Mouse (Mus musculus) brain, embryonic 18.5 days (tissue): Measurements from ENCODE around the gene Meltf.
"Not testable (repeated sequence)": the region's sequence is repeated elsewhere in the genome, so short reads cannot be mapped to it uniquely, and the experiment has no call there.

Experiments
- DNase-seq: peaks from one replicate; pipeline ENCODE4 v3.0.0-alpha.2; 2012; ENCODE audit warnings: low read depth, low spot score

The Meltf gene

DNA sequence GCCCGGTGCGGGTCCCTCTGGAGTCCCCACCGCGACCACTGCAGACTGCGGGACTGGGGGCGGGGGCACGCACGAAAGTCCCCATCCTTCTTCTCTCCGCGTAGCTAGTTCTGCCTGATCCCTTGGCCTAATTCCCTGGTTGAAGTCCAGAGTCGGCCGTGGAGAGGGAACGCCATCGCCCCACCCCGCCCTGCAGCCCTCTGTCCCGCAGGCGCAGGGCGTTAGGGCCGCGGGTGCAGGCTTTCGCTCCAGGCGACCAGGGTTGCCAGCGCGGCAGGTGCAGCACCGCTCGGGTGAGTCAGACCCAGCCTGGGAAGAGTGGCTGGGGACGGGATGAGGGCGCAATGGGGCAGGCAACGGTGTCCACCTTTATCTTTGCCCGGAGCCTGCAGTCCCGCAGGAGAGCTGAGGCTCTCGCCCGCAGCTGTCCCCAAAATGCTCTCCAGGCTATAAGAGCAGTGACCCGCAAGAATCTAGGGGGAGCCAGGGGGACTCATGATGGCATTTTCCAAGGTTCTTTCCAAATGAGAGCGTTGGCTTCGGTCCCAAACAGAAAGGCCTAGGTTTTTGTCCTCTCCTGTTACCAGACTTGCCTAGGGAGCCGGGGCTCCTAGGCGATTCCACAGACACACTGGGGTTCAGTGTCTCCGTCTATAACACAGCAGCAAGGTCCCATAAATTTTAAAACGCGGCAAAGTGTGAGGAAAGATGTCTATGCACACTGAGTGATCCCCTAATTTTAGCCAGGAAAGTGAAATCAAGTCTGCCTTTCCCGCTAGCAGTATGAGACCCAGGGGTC, 55.3 kb downstream of the Meltf start, which contains the start of gene Pigz:
Pigz (plus strand) TSS at position 101 of the 799 bp plus-strand sequence.
- no peak for DNase-seq

DNA sequence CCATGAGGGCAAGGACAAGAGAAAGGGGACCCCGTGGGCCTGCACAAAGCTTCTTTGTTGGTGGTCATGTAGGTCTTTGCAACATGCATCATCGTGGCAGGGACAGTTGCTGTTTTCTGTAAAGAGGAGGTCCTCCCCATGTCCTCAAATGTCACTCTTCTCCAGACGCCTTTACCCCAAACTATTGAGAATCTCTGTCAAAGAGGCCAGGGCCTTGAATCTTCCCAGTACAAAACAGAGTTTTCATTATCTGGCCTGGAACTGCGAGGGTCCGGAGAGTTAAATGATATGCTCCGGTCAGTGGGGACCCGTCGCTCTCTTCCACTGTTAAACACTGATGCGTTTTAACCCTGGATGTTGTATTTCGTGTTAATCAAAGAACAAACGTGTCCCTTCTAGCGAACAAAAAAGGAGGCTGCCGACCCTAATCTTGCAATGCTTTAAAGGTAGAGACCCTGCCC, 56.0 kb downstream of the Meltf start:
- DNase-seq, result no peak

DNA sequence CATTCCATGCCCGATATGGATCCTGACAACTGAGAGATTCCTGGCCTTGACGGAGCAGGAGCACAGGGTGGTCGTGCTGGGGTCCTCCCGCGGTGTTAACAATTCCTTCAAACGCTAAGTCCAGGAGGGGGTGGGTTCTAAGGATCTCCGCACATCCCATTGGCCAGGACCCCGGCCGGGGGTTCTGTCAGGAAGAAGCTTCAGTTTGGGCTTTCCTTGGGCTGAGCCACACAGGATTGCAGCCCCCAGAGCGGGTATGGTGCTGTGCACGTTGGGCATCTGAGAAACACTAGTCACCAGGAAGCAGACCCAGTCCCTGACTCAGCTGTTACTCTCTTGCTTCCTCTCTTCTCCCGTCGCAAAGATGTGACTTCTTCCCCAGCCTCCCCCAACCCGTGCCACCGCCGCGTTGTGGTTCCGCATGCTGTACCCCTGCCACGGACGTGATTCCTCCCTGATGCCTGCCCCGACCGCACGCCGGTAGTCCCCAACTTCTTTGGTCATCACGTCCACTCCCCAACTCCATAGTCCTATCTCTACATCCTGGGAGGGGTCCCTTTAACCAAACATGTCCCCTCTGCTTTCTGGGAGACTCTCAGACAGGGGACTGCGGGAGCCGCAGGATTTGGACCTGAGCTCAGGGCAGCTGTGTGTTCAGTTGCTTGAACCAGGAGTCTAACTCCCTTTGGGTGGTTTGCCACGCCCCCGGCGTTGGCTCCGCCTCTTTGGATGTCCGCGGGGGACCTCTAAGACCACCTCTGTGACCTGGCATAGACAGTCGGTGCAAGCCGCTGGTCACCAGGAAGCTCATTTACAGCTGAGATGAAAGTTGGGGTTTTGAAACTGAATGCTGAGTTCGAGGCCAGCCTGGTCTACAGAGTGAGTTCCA, 56.7 kb downstream of the Meltf start:
- no peak for DNase-seq

DNA sequence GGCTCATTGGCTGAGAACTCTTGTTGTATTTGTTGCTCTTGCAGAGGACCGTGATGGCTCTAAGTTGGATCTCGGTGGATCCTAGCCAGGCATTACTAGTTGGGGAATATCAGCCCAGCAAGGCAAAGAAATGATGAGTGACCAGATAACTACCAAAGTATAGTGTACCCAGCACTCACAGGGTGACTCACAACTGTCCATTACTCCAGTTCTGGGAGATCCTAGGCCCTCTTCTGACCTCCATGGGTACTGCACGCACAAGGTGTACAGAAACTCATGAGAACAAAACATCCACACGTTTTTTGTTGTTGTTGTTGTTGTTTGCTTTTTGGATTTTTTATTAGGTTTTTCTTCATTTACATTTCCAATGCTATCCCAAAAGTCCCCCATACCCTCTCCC, 58.0 kb downstream of the Meltf start:
- DNase-seq, result no peak

DNA sequence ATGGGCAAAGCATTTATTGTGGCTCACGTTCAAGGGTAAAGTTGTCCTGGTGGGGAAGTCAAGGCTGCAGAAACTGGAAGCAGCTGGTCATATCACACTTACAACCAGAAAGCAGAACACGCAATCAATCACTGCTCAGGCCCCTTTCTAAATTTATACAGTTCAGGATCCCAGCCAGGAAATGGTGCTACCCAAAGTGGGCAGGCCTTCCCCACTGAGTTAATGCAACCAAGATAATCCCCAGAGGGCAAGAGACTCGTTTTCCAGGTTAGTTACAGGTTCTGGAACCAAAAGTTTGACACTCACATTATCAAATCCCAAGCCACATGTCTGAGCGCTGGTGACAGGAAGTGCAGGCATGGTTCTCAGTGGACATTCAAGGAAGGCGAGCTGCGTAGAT, 60.2 kb downstream of the Meltf start:
- no peak for DNase-seq

DNA sequence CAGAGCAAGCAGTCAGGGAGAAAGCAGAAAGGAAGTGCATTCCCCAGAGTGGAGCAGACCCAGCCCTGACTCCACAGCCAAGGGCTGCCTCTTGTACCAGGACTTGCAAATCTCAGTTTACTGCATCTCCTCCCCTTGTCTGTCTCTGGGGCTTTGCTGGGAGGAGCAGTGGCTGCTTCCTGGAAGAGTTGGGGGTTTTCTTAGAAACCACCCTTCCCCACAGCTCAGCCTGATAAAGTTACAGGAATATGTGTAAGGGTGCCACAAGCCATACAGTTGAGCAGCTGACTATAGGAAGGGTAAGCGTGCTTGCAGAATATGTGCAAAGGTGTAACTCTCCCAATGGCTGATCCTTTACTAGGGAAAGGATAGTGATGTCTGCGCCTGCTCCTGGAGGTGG, 62.0 kb downstream of the Meltf start:
- DNase-seq, result no peak

DNA sequence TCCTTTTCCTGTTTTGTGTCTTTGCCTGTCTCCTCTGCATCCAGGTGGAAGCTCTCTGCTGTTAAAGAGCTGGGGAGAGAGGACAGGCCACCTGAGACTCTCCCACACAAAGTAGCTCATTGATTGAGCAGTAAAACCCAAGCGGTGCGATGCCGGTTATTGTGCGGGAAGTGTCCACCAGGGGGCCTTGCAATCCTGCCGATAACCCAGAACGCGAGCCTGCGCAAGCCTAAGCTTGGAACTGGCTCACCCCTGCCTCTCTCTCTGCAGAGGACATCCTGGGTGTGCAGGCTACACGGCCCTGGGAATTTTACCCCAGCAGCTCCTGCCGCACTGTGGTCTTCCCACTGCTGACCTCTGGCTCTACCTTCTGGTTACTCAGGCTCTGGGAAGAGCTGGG, 65.4 kb downstream of the Meltf start:
- DNase-seq, result no peak

DNA sequence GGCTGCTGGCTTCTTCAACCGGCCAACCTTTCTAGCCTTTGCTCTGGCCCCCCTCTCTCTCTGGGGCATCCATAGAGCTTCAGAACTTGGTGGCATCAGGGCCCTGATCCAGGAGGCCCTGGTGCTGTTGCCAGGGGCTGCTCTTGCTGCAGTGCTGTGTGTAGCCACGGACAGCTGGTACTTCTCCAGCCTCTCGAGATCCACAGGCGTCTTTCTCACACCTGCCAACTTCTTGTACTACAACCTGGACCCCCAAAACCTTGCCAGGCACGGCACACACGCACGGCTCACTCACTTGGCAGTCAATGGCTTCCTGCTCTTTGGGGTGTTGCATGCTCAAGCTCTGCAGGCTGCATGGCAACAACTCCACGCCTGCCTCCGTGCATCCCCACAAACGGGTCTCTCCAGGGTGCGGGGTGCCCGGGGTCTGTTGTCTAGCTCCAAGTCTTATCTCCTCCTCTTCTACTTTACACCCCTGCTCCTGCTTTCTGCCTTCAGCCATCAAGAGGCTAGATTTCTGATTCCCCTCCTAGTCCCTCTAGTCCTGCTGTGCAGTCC, 66.2 kb downstream of the Meltf start:
- no peak for DNase-seq

DNA sequence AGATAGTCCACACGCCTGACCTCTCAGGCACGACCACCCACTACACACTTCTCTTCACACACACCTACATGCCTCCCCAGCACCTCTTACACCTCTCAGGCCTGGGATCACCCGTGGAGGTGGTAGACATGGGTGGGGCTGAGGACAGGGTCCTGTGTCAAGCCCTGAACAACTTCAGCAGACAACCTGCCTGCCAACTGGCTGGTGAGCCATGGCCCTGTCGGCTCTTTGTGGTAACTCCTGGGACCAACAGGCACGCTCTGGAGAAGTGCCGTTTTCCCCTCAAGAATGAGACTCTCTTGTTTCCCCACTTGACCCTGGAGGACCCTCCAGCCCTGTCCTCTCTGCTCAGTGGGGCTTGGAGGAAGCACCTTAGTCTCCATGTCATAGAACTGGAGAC, 66.8 kb downstream of the Meltf start:
- DNase-seq, result no peak

DNA sequence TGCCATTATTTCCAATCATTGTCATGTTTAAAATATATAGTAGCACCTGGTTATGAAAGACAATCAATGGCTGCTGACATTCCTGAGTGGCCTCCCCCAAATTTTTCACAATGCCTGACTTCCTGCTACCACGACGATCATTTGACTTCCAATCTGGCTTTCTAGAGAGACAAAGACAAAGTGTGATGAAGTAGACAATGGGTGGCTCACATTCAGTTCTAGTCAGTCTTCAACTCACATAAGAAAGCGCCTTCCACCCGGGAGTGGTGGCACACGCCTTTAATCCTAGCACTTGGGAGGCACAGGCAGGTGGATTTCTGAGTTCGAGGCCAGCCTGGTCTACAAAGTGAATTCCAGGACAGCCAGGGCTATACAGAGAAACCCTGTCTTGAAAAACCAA, 67.4 kb downstream of the Meltf start:
- DNase-seq, result not testable (repeated sequence)

DNA sequence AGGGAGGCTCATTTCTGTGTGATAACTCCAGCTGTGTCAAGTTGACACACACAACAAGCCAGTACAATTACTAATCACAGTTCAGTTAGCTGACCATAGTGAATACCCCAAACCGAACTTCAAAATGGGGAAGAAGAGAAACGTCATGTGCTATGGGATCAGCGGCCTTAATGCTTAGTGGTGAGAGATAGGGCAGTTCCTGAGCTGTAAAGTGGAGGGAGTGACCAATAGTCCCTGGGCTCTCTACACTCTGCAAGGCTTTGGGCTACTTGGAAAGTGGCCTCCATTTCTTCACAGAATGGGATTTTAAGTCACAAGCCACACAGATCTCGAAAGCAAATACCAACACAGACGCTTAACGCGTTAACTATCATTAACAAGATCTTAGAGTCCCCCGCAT, 68.7 kb downstream of the Meltf start:
- no peak for DNase-seq

DNA sequence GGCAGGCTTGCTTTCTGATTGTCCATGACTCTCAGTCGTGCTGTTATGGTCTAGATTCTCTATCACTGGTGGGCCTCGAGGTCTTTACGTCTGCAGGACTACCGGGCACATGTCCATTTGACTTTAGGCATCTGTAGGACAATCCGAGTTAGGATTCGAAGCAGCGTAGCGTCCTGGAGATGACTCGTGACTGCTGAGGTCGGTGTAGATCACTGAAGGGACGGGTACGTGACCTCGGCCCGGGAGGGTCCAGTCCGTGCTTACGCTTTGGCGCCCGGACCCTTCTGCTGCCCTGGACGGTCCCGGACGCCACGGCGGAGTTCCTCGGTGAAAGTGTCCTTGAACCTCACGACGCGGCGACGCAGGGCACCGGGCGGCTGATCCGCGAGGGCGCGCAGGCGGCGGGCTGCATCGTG, 69.3 kb downstream of the Meltf start:
- no peak for DNase-seq

DNA sequence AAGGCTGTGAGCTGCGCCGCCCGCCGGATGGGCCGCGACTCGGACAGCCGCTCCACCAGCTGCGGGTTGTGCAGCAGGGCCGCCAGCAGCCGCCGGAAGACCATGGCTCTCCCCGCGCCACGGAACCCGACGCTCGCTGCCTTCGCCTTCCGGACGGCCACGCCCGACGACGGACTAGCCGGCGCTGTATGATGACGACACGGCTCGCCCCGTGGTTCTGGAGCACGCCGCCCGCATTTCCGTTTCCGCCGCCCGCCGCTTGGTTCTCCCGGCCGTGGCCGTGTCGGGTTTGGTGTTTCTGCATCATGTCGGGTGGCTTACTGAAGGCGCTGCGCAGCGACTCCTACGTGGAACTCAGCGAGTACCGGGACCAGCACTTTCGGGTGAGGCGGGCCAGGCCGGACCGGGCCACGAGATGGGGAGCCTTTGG, 69.8 kb downstream of the Meltf start, which contains the start of the genes 0610012G03Rik and Ncbp2:
0610012G03Rik (minus strand) TSS at position 150 of the 430 bp plus-strand sequence.
Ncbp2 (plus strand) TSS at position 169 of the 430 bp plus-strand sequence.
- peak; percentile 87 for DNase-seq
